Mouse (Mus musculus) MEL-GATA-1-ER (cell line): Measurements from ENCODE around the gene Lrp6.

Experiments used
- DNase-seq: peaks from one replicate; pipeline ENCODE4 v3.0.0-alpha.2; 2012; ENCODE audit warnings: low read depth; ENCODE audit errors: extremely low read depth

The Lrp6 gene

DNA sequence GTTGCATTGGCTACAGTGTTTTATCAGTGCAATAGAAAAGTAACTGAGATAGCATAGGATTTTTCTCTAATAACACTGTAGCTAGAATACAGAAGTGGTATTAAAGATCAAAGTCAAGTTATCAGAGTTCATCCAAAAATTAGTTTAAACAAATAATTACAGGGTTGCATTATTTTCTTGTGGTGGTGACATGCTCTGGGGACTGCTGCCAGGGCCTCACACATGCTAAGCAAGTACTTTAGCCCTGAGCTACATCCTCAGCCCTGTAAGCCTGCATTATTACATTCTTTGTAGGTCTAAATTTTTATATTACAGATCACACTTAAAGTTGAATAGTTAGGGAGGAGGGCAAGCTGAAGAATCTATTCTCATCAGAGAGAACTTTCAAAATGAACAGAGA lies 68.2 kb downstream of the Lrp6 start:
- no peak for DNase-seq

DNA sequence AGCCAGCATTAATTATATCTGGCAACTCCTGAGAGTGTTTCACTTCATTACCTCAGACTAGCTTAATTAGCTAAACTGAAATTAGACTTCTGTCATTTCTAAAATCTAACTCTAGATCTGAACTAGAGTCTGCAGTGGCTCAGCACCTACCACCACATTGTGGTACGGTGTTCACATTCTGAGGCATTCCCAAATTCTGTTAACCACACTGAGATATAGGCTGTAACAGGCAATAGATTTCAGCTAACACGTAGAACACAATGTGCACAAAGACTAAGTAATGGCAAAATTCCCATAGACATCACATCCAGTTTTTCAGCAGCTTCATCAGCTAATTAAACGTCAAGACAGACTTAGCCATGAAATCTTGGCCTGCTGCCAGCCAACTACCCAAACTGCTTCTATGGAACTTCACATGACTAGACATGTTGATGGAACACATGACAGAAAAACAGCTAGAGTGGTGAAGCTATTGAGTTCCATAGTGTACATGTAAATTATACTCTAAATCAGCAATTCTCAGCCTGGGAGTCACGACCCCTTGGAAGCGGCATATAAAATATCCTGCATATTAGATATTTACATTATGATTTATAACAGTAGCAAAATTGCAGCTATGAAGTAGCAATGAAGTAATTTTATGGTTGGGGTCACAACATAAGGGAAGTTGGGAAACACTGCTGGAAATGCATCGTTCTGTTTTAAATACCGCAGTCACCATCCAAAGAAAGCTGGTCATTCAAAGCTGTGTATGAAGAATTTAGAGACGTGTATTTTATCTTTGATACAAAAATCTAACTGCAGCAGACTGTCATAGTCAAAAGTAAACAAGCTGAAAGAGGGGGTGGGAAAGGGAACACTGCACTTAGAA lies 71.7 kb downstream of the Lrp6 start:
- DNase-seq = no peak

DNA sequence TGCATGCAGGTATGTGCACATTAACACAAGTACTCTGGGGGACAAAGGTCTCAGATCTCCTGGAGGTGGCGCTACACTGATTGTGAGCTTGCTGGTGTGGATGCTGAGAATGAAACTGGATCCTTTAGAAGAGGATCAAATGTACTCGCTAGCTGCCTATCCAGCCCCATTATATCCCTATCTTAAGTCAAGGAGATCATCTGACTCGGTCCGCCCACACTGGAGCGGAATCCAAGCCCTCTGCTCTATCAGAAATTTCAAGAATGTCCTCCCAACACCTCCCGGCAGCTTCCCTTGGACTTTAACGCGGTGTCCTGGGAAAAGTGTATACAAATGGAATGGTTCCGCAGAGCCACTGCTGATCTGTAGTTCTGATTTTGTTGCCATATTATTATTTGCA lies 77.1 kb downstream of the Lrp6 start:
- no peak for DNase-seq

DNA sequence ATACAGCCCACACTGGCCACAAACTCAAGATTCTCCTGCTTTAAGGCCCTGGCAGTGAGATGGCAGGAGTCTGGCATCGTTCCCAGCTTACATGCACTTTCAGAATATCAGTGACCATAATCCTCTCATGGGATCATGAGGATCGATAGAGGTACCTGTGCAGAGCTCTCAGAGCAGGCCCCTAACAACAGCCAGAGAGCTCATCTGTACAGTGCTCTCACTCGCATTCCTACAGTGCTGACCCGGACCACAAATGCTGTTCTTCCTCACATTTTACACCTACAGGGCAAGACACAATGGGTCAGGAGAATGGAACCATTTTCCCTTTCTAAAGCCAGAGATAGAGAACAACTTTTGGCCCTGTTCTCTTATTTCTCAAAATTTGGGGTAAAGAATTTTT lies 77.6 kb downstream of the Lrp6 start:
- DNase-seq = no peak

DNA sequence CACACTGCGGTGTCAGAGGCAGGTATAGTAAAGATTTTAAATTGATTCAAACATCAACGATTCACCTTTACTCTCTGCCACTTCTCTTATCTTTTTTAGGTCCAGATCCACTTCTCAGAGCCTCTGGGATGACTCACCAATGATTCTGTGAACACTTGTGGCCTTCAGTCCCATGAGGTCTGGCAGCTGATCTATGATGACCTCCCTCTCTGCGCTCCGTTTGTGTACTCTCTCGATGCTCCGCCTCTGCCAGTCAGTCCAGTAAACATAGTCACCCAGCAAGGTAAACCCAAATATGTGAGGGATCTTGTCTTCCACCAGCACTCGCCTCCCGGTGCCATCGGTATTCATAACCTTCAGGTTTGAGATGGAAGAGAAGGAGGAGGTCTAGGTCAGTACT lies 80.4 kb downstream of the Lrp6 start:
- DNase-seq = no peak

DNA sequence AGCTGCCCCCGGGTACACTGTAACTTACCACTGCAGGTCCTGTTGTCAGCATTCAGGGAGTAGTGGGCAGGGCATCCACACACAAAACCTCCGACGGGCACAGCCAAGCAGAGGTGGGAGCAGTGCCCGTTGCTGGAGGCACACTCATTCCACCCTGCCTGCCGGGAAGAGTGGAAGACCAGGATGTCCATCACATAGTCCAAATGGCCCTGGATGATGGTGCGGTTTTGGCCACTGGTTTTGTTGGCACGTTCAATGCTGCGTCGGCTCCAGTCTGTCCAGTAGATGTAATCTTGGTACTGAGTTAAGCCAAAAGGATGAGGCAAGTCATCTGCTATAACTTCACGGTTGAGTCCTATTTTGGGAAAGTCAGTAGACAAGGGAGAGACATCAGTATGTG lies 87.3 kb downstream of the Lrp6 start:
- no peak for DNase-seq

DNA sequence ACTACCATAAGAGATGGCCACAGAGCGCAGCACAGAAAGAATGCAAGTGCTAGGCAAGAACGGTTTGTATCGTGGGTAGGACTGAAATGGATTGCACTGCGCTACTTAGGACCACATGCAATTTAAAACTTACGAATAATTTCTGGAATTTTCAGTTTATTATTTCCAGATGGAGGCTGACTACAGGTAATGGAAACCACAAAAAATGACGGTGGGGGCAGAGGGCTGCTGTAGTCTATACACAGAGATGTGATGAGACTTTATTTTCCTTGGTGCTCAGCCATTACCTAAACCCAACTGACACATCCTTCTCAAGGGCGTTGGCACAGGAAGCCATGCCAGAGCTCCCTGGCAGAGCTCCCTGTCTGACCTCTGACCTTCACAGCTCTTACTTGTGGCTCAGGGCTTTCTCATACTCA lies 93.6 kb downstream of the Lrp6 start:
- no peak for DNase-seq

DNA sequence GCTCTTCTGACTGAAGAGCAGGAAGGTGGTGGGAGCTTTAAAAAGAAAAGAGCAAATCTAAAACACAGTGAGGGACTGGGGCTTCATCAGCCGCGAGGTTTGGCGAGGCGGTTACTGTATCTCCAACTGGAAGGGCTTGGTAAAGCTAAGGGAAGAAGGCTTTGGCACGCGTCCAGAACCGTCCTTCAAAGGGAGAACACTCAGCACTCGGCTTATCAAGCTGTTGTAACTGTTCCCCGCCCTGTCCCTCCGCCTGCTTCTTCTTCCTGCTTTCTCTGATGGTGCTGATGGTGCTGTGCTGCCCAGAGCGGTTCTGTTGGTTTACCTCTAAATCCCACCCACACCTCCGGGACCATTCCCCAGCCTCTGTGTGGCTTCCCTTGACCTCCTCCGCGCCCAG lies 95.9 kb downstream of the Lrp6 start:
- peak; percentile 89 for DNase-seq

DNA sequence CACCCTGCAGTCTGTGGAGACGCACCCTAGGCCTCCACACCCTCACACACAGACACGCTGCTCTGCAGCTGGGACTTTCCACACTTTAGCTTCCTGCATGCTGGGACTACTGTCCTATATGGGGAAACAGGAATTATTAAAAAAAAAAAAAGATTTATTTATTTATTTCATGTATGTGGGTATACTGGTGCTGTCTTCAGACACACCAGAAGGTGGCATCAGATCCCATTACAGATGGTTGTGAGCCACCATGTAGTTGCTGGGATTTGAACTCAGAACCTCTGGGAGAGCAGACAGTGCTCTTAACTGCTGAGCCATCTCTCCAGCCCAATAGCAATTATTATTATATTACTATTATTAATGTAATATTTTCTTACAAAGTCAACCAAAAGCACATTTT lies 97.5 kb downstream of the Lrp6 start:
- DNase-seq = no peak

DNA sequence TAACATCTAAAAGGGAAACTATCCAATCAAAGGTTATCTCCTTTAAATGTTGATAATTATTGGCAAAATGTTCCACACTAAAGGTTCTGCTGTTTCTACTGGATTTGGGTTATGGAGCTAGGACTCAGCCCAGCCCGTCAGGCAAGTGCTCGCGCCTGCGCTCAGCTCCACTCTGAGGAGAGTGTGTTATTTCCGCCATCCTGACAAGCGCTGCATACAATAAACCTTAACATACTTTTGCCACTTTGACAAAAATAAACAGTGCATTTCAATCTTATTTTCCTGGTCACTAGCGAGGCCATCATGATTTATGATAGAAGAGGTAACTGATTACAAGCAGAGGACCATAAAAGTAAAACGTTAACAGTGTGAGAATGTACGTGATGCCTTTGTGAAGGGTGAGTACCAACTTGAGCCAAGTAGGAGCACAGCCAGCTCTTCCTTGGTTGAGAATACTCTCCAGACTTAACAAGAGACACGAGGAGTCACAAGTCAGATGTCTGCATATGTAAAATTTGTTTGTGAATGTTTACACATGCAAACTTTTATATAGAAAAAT lies 100.0 kb downstream of the Lrp6 start:
- DNase-seq = no peak

DNA sequence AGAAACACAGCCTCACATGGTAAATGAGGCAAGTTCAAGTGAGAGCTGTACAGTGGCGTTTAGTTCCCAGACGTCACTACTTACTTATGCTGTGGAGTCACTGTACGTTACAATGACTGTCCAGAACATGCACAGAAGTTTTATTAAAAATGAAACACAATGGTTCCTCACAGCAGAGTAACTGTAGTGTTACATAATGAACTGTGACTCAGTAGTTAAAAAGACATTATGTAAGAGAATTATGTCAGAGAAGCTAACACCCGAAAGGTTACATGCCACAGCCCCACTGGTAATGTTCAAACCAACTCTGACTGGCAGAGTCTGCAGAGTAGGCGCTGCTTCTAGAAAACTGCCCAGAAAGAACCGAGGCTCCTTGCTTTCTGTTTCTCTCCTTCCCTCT lies 105.6 kb downstream of the Lrp6 start:
- no peak for DNase-seq

DNA sequence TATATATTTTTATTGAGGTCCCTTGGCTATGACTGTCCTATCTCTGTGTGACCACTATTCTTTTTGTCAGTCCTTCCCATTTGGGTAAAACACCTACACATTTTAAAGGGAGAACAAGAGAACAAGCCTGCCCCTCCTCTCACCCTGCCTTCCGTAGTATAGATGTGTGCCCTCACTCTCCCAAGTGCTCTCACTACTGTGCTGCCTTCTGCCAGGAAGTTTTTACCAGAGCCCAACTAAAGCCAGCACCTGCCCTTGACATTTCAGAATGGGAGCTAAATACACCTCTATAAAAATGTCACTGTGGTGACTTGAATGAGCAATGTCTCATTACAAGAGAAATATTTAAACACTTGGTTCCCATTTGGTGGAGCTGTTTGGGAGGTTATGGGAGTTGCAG lies 108.4 kb downstream of the Lrp6 start:
- DNase-seq = no peak

DNA sequence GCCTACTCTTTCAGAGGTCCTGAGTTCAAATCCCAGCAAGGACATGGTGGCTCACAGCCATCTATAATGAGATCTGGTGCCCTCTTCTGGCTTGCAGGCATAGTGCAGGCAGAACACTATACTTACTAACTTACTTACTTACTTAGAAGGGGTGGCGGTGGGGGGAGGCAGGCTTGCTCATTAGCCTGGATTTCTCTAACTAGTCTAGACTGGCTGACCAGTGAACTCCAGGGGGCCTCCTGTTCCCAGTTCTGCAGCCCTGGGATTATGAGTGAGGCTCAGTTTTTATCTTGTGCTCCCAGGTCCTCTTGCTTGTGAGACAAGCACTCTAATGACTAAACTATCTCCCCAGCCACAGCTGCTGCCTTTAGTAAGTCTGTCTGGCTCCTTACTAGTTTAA lies 112.7 kb downstream of the Lrp6 start:
- no peak for DNase-seq

DNA sequence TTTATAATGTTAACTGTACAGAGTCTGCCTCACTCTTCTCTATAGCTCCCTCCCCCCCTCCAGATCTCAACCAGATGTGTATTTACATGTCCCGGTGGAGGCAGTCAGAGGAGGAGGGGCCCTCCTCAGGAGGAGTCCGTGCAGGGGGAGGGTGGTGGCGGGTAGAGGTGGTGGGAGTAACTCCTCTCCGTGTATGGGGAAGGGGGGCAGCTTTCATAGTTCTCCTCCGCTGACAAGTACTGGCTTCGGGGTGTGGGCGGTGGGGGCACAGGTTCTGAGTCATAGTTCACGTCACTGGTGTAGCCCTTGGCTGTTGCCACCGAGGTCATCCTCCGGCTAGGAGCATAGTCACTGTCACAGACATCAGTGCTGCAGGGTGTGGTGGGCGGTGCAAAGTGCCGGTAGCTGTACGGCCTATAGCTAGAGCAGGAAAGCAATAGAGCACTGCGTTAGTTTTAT lies 116.1 kb downstream of the Lrp6 start:
- DNase-seq = no peak

DNA sequence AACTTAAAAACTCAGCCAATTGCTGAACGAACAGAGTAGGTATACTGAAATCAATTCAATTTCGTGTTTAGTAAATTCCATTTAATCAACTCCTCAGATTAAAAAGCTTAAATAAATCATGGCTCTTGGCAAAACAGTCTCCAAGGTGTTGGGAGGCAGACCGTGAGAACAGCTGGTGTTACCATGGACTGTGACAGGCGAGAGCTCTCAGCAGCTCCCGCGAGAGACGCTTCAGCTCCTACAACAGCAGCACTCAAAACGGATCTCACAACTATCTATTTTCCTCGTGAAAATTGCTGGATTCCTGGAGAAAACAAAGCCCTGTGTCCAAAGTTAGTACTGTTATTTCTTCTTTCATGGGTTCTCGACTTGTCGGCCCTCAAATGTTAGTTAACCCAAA lies 116.8 kb downstream of the Lrp6 start:
- DNase-seq = no peak

DNA sequence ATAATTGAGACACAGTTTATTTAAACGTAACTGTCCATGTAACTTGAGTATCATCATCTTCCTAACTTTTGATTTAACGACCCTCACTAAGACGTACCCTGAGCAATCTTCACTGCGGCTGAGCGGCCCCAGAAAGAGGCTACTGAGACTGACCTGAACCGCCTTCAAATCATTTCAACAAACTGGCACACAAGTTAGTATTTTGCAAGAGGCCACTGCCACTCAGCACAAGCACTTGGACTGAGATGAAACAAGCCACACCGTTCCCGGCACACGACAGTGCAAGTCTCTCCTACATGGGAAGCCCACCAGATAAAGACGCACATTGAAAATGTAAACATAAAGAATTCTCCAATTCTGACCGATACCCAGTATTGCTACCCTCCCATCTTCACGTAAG lies 118.3 kb downstream of the Lrp6 start:
- no peak for DNase-seq

DNA sequence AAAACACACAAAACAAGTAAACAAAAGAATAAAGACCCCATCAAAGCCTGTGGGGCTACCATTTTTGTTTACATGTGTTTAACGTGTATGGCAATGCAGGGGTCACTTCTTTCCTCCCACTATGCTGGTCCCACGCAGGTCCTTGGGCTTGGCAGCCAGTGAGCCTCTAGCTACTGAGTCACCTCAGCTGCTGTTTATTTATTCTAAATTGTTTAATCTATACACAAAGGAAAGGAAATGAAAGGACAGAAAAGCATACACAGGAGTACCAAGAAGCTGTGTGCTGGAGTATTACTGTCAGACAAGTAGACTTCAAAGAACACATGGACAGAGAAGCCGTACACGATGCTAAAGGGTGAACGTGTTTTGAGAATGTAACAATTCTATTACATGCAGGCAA lies 122.8 kb downstream of the Lrp6 start:
- DNase-seq = no peak

DNA sequence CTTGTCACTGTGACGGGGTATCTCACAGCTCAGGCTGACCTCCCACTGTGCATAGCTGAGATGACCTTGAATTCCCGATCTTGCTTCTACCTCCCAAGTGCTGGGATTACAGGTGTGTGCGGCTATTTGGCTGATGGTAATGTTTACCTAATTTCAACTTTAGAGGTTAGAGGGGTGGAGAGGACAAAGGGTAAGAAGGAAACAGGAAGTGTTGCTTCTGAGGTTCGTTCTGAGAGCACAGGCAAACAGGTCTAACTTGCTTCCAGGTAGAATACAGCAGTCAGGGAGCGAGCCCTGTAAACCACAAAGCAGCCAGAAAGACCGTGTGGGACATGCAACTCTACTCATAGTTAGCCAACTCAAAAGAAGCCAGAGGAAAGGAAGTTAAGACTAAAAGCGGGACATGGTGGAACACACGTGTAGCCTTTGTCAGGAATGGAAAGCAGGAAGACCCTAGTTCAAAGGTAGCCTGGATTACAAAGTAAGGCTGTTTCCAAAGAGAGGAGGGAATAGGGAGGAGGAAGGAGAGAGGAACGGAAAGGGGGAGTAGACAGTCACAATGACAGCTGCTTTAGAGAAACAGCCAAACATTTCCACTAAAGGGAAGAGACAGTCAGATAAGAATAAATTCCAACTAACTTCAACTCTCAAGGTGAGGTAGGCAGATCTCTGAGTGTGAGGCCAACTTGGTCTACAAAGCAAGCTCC lies 123.4 kb downstream of the Lrp6 start:
- DNase-seq = no peak

DNA sequence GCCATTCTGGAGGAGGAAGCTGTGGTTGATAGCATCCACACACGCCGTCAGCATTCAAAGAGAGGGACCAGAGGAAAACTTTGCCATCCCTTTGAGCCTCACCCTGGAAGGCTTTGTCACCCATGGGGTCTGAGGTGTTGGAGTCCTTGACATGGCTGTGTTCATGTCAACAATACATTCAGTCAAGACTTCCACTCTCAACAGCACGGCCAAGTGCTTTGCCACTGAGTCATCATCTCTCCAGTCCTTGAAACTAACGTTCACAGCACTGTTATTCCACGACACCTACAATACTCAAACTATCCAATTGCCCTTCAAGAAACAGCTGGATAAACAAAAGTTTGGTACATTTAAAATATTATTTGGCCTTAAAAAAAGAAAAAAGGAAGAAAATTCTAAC lies 124.5 kb downstream of the Lrp6 start:
- no peak for DNase-seq

DNA sequence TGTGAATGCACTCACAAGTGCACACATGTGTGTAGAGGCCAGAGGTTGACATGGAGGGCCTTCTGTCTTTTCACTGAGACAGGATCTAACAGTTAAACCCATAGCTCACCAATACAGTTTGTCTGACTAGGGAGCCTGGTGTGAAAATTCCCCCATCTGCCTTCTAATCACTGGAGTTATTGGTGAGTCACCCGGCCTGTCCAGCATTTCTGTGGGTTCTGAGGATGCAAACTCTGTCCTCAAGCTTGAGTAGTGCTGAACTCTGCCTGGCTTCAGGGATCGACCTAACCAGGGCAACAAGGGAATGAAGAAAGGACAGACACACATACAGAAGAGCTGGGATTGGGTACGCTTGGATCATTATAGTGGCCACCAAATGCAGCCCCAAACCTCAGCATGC lies 125.0 kb downstream of the Lrp6 start:
- no peak for DNase-seq

DNA sequence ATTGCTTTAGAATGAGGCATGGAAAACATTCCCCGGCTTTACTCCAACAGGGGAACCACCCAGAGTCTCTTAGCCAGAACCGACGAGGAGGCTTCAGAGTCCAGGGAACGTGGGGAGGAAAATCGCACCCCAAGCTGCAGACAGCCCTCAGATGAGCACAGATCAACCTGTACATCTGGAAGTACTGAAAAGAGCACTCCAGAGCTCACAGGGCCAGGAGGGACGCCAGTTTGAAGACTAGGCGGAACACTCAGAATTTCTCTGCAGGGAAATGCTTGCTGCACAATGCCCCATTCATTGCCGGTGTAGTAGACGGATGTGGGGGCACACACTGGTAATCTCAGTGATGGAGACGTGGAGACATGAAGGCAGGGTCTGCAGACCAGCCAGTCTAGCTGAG lies 126.7 kb downstream of the Lrp6 start:
- DNase-seq = no peak

DNA sequence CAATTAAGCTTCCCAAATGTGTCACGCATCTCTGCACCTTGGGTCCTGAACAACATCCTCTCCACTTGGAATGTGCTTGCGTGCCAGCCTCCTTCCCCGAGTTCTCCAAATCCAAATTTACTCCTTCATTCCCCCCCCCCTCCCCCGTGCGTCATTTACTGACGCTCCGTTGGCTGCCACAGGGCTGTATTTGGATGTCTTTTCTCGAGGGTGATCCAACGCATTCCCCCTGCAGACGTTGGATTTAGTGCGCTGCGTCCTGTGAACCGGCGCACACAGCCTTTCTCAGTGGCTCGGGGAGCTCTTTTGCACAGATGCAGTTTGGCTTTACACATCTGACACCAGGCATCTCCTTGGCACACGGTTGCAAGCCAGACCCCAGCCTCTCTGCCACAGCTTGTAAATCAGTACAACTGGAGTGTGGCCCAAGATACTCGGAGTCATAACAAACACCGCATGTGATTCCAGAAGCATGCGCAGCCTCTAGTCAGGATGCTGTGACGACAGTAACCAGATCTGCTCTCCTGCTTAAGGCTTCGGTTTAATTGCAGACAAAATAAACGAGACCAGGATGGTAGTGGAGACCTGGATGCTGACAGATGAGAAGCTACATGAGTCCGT lies 127.3 kb downstream of the Lrp6 start:
- DNase-seq = no peak
